Mouse (Mus musculus): Measurements from ENCODE around the gene Tubb2b. TPM values are rescaled to one million over a fixed set of nuclear protein-coding genes. Genes with fewer than 3 reads are reported as not detected.
"Not testable (repeated sequence)": the region's sequence is repeated elsewhere in the genome, so short reads cannot be mapped to it uniquely, and the experiment has no call there.

Tubb2b gene
- polyA plus RNA-seq, 1 experiment, result 0.46 TPM

DNA sequence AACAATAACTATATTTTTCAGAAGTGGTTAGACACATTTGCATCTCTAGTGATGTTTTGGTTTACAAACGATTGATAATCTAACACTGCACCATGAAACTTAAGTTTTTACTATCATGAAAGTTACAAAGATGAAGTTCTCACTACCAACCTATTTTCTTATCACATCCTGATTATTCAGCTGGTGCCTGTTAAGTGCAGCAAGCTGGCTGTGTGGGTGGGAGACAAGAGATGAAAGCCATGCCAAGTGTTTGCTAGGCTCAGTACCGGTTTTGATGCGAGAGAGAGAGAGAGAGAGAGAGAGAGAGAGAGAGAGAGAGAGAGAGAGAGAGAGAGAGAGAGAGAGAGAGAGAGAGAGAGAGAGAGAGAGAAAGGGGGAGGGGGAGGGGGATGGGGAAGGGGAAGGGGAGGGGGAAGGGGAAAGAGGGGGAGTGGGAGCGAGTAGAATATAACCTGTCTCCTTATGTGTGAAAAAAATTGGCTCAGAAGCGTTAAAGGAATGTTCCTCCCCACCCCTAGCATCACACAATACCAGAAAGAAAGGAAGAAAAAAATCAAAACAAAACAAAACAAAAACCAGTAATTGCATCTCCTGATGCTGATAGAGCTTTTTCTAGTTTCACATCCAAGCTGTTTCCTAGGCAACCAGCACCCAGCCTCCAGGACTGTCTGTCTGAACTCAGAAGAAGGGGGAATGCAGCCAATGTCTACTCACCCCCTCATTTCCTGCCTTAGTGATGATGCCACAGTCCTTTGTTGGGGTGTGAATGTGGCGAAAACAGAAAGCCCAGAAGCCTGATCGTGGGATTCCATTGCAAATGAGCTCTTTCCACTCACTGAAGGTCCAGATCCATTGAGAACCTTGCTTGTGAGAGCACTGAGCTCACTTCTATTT, 34.5 kb downstream of the Tubb2b start:
- H3K27ac ChIP-seq (ENCODE audit: control insufficient read depth, insufficient read depth, low read depth, low read length), result no peak overlapping the region
- TF ChIP-seq POLR2A (IDR thresholded peaks at IDR 0.05; ENCODE audit: control insufficient read depth, low read depth, low read length), result no peak
- no peak for TF ChIP-seq CTCF (IDR thresholded peaks at IDR 0.05; ENCODE audit: control insufficient read depth, insufficient read depth, insufficient replicate concordance, low read depth, low read length)
- H3K27me3 ChIP-seq (ENCODE audit: control insufficient read depth, insufficient read depth, low read length), result no peaks in the 10 kb centered on the region
- no peak overlapping the region for H3K4me3 ChIP-seq (ENCODE audit: control insufficient read depth, low read depth, low read length)
- no peaks in the 10 kb centered on the region for H3K4me1 ChIP-seq (ENCODE audit: control insufficient read depth, insufficient read depth, low read length)
- no peaks in the 10 kb centered on the region for H3K36me3 ChIP-seq (ENCODE audit: control insufficient read depth, insufficient read depth, low read length)

DNA sequence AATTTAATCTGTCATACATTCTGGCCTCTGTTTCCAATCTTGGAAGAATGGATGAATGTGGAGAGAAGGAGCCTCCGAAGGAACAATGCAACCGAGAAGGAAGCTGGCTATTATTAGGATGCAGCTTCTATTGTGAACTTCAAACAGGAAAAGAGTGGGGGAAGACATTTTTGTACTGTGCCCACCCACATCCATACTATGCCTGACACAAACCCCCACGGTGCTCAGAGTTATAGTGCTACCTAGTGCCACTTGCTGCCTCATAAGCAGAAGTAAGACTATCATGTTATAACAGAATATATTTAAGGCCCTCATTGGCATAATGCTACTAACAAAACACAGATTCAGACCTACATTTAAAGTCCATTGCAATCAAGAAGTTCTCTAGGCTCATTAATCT, 40.9 kb downstream of the Tubb2b start:
- H3K27ac ChIP-seq (ENCODE audit: control insufficient read depth, insufficient read depth, low read depth, low read length), result no peak overlapping the region
- no peaks in the 10 kb centered on the region for H3K27me3 ChIP-seq (ENCODE audit: control insufficient read depth, insufficient read depth, low read length)
- no peak overlapping the region for H3K4me3 ChIP-seq (ENCODE audit: control insufficient read depth, low read depth, low read length)
- TF ChIP-seq CTCF (IDR thresholded peaks at IDR 0.05; ENCODE audit: control insufficient read depth, insufficient read depth, insufficient replicate concordance, low read depth, low read length) (no peak), POLR2A (IDR thresholded peaks at IDR 0.05; ENCODE audit: control insufficient read depth, low read depth, low read length) (no peak)
- H3K36me3 ChIP-seq (ENCODE audit: control insufficient read depth, insufficient read depth, low read length), result no peaks in the 10 kb centered on the region
- H3K4me1 ChIP-seq (ENCODE audit: control insufficient read depth, insufficient read depth, low read length), result no peaks in the 10 kb centered on the region

DNA sequence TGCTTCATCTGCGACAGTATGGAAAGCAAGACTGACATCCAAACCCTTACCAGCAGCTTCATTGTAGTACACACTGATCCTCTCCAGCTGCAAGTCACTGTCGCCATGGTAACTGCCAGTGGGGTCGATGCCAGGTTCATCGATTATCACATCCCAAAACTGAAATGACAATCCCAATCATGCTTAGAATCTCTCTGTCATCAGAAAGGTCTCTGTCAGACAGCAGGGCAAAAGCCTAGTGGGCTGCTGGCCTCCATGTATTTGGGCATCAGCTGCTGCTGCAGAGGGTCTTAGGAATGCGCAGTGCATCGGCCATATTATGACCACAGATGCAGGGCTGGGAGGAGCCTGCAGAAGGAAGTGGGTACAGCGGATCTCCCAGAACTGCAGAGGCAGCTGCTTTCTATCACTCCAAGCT, 41.4 kb downstream of the Tubb2b start:
- no peak overlapping the region for H3K27ac ChIP-seq (ENCODE audit: control insufficient read depth, insufficient read depth, low read depth, low read length)
- no peaks in the 10 kb centered on the region for H3K4me1 ChIP-seq (ENCODE audit: control insufficient read depth, insufficient read depth, low read length)
- no peak for TF ChIP-seq CTCF (IDR thresholded peaks at IDR 0.05; ENCODE audit: control insufficient read depth, insufficient read depth, insufficient replicate concordance, low read depth, low read length)
- H3K4me3 ChIP-seq (ENCODE audit: control insufficient read depth, low read depth, low read length), result no peak overlapping the region
- no peaks in the 10 kb centered on the region for H3K27me3 ChIP-seq (ENCODE audit: control insufficient read depth, insufficient read depth, low read length)
- H3K36me3 ChIP-seq (ENCODE audit: control insufficient read depth, insufficient read depth, low read length), result no peaks in the 10 kb centered on the region

DNA sequence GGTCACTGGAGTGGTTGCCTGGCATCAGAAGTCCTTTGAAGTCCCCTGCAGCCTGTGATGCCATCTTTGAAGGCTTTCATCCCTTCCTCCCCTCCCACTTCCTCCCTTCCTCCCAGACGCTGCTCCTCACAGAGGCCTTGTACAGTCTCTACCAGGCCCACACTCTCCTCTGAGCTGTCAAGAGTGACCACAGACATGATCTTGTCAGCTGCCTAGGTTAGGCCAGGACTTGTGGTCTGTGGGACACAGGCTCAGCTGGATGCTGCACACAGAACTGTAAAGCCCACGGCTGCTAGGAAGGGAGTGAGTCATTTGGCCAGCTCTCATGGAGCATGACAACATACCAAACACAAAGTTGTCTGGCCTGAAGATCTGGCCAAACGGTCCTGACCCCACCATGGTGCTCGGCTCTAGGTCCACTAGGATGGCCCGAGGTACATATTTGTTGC, 42.0 kb downstream of the Tubb2b start:
- H3K27ac ChIP-seq (ENCODE audit: control insufficient read depth, insufficient read depth, low read depth, low read length); H3K4me1 ChIP-seq (ENCODE audit: control insufficient read depth, insufficient read depth, low read length); H3K27me3 ChIP-seq (ENCODE audit: control insufficient read depth, insufficient read depth, low read length); H3K36me3 ChIP-seq (ENCODE audit: control insufficient read depth, insufficient read depth, low read length): not testable (repeated sequence)
- 0 out of 2 replicates have a peak overlapping the region, but pooled peaks have one; percentile 9 for H3K4me3 ChIP-seq (ENCODE audit: control insufficient read depth, low read depth, low read length)

DNA sequence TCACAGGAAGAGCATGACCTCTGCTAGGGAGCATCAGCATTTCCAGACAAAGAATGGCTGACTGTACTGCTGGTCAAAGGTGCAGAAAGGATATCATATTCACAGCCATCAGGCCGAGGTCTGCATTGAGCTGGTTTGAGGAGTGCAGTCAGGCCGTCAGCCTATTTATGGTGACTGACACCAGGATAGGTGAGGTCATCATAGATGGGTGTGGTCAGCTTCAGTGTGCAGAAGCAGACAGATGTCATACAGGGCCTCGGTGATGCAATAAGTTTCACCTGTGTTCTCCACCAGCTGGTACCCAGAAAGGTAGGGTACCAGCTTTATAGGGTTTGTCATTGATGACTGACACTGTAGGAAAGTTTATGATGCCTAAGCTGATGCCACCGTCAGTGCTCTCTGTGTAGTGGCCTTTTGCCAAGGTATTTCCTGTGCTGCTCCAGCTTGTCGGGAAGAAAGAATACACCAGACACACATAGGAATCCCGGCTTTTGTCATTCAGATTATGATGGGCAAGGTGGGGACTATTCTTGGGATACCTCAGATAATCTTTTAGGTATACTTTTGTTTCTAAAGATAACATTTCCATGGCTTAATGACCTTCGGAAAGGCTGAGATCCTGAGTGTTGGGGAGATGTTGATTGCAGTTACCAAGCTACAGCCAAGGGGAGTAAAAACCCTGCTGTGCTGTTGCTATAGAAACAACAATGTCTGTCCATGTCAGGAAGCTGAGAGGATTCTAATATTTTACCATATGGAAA, 43.0 kb downstream of the Tubb2b start:
- Histone ChIP-seq H3K27me3 (ENCODE audit: control insufficient read depth, insufficient read depth, low read length) (no peaks in the 10 kb centered on the region), H3K4me3 (ENCODE audit: control insufficient read depth, low read depth, low read length) (peak overlapping the region; percentile 28; the same call in 1 of the 2 replicates), H3K27ac (ENCODE audit: control insufficient read depth, insufficient read depth, low read depth, low read length) (no peak overlapping the region), H3K4me1 (ENCODE audit: control insufficient read depth, insufficient read depth, low read length) (no peaks in the 10 kb centered on the region), H3K36me3 (ENCODE audit: control insufficient read depth, insufficient read depth, low read length) (no peaks in the 10 kb centered on the region)
- TF ChIP-seq POLR2A (IDR thresholded peaks at IDR 0.05; ENCODE audit: control insufficient read depth, low read depth, low read length), result peak; percentile 61; the same call in 1 of the 2 replicates
- no peak for TF ChIP-seq CTCF (IDR thresholded peaks at IDR 0.05; ENCODE audit: control insufficient read depth, insufficient read depth, insufficient replicate concordance, low read depth, low read length)

DNA sequence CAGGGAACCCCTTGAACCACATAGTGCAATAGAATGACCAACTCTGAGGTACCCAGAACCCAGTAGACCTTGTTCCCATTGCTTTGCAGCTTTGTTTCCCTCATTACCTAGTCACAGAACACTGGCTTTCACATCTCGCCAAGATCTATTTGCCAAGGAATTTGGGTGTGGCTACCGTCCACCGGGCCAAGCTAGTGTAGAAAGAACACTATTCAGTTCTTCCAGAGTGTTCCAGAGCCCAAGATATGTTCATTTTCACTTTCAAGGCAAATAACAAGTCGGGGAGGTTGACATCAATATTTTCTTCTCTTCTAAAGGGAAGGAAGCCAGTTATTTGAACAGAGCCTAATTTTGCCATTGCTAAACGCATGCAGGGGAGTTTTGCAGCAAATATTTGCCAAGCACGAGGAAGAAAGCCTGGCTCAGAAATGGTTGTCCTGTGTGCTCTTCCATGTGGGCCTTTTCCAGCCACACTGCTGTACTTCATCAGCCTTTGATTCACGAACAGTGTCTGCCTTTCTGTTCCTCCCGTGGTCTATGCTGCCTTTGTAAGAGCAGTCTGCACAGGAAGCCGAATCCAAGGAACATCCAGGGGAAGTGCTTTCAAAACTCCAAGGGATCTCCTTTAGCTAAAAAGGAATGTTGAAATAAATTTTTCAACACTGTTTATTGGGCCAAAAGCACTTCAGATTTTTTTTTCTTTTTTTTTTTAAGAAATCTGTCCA, 46.1 kb downstream of the Tubb2b start:
- Histone ChIP-seq H3K4me3 (ENCODE audit: control insufficient read depth, low read depth, low read length) (no peak overlapping the region), H3K4me1 (ENCODE audit: control insufficient read depth, insufficient read depth, low read length) (no peaks in the 10 kb centered on the region), H3K36me3 (ENCODE audit: control insufficient read depth, insufficient read depth, low read length) (no peaks in the 10 kb centered on the region), H3K27me3 (ENCODE audit: control insufficient read depth, insufficient read depth, low read length) (no peaks in the 10 kb centered on the region), H3K27ac (ENCODE audit: control insufficient read depth, insufficient read depth, low read depth, low read length) (no peak overlapping the region; the same call in 1 of the 2 replicates)
- no peak for TF ChIP-seq CTCF (IDR thresholded peaks at IDR 0.05; ENCODE audit: control insufficient read depth, insufficient read depth, insufficient replicate concordance, low read depth, low read length)
- TF ChIP-seq POLR2A (IDR thresholded peaks at IDR 0.05; ENCODE audit: control insufficient read depth, low read depth, low read length), result no peak

DNA sequence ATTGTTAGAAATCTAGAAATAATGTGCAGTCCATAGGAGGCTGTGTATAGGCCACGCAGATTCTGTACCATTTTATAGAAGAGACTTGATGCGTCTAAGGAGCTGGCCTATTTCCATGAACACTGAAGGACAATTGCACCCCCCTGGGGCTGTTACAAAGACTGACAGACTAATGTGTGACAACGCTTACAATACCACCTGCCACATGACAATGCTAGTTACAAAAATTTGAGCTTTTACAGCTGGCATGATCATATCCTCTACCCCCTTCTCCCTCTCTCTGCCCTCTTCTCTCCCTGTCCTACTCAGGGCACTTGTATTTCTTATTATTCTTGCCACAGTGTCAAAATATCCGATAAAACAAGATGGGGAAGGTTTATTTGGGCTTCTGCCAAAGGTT, 48.3 kb downstream of the Tubb2b start:
- Histone ChIP-seq H3K36me3 (ENCODE audit: control insufficient read depth, insufficient read depth, low read length) (no peaks in the 10 kb centered on the region), H3K4me3 (ENCODE audit: control insufficient read depth, low read depth, low read length) (no peak overlapping the region), H3K4me1 (ENCODE audit: control insufficient read depth, insufficient read depth, low read length) (peaks cover 13% of the 10 kb centered on the region), H3K27me3 (ENCODE audit: control insufficient read depth, insufficient read depth, low read length) (peaks cover 2% of the 10 kb centered on the region; the same call in 1 of the 2 replicates), H3K27ac (ENCODE audit: control insufficient read depth, insufficient read depth, low read depth, low read length) (no peak overlapping the region)
- TF ChIP-seq POLR2A (IDR thresholded peaks at IDR 0.05; ENCODE audit: control insufficient read depth, low read depth, low read length) (no peak), CTCF (IDR thresholded peaks at IDR 0.05; ENCODE audit: control insufficient read depth, insufficient read depth, insufficient replicate concordance, low read depth, low read length) (no peak)
